Mouse (Mus musculus): ENCODE data around the gene Fgd6. TPM values are rescaled to one million over a fixed set of nuclear protein-coding genes. Genes with fewer than 3 reads are reported as not detected.

Fgd6 gene
- polyA plus RNA-seq, 1 experiment from 2014 or later: 1.8 TPM

GRCm38 (mm10) chr10:94144581-94144980, 108.8 kb downstream of the Fgd6 start:
- Histone ChIP-seq H3K9ac (replicated peaks) (no peak overlapping the region), H3K4me1 (peaks cover 22% of the 10 kb centered on the region), H3K9me3 (replicated peaks) (no peaks in the 10 kb centered on the region), H3K27me3 (replicated peaks) (no peaks in the 10 kb centered on the region), H3K4me3 (replicated peaks) (no peak overlapping the region), H3K36me3 (no peaks in the 10 kb centered on the region), H3K27ac (replicated peaks) (no peak overlapping the region), H3K4me2 (no peak overlapping the region)
- no peak for ATAC-seq (ENCODE audit: low FRiP score)
- 52% methylated on average over 5 of the region's 5 CpGs for WGBS

- Histone ChIP-seq H3K9me3 (replicated peaks) (no peaks in the 10 kb centered on the region), H3K27me3 (replicated peaks) (no peaks in the 10 kb centered on the region), H3K4me3 (replicated peaks) (peak overlapping the region; percentile 96), H3K4me1 (peaks cover 35% of the 10 kb centered on the region), H3K9ac (replicated peaks) (peak overlapping the region; percentile 80), H3K36me3 (no peaks in the 10 kb centered on the region), H3K4me2 (peak overlapping the region; percentile 64), H3K27ac (replicated peaks) (peak overlapping the region; percentile 89)
- WGBS: 11% methylated on average over 8 of the region's 8 CpGs
- peak; percentile 45; the same call in 1 of the 2 replicates for ATAC-seq (ENCODE audit: low FRiP score)
Measured at GRCm38 (mm10) chr10:94147391-94147755, 111.6 kb downstream of the Fgd6 start.

GRCm38 (mm10) chr10:94147756-94148531, 112.1 kb downstream of the Fgd6 start, which contains the start of gene Nr2c1:
Gene Nr2c1 (plus strand): TSS chr10:94148023.
- H3K9ac ChIP-seq (replicated peaks): peak within 1 kb of the TSS; percentile 80
- peaks cover 35% of the 10 kb centered on the region for H3K4me1 ChIP-seq
- WGBS: under 1% methylated on average over 64 of the region's 64 CpGs
- peak within 1 kb of the TSS; percentile 89 for H3K27ac ChIP-seq (replicated peaks)
- ATAC-seq (ENCODE audit: low FRiP score): peak; percentile 94
- peak within 1 kb of the TSS; percentile 64 for H3K4me2 ChIP-seq
- no peaks in the 10 kb centered on the region for H3K9me3 ChIP-seq (replicated peaks)
- no peaks in the 10 kb centered on the region for H3K36me3 ChIP-seq
- peak within 1 kb of the TSS; percentile 96 for H3K4me3 ChIP-seq (replicated peaks)
- no peaks in the 10 kb centered on the region for H3K27me3 ChIP-seq (replicated peaks)

- H3K27me3 ChIP-seq (replicated peaks): no peaks in the 10 kb centered on the region
- H3K36me3 ChIP-seq: no peaks in the 10 kb centered on the region
- H3K4me3 ChIP-seq (replicated peaks): no peak overlapping the region
- H3K4me1 ChIP-seq: peaks cover 28% of the 10 kb centered on the region
- H3K9me3 ChIP-seq (replicated peaks): no peaks in the 10 kb centered on the region
- H3K9ac ChIP-seq (replicated peaks): no peak overlapping the region
- no peak overlapping the region for H3K27ac ChIP-seq (replicated peaks)
- H3K4me2 ChIP-seq: no peak overlapping the region
- no peak for ATAC-seq (ENCODE audit: low FRiP score)
- WGBS: 80% methylated on average over 4 of the region's 4 CpGs
Measured at GRCm38 (mm10) chr10:94151488-94151887, 115.7 kb downstream of the Fgd6 start.

GRCm38 (mm10) chr10:94153841-94154240, 118.0 kb downstream of the Fgd6 start:
- H3K4me3 ChIP-seq (replicated peaks): no peak overlapping the region
- H3K27ac ChIP-seq (replicated peaks): no peak overlapping the region
- ATAC-seq (ENCODE audit: low FRiP score): no peak
- no peaks in the 10 kb centered on the region for H3K27me3 ChIP-seq (replicated peaks)
- no peak overlapping the region for H3K4me2 ChIP-seq
- H3K36me3 ChIP-seq: peaks cover 11% of the 10 kb centered on the region
- no peaks in the 10 kb centered on the region for H3K9me3 ChIP-seq (replicated peaks)
- H3K4me1 ChIP-seq: peaks cover 20% of the 10 kb centered on the region
- H3K9ac ChIP-seq (replicated peaks): no peak overlapping the region

GRCm38 (mm10) chr10:94158962-94159361, 123.2 kb downstream of the Fgd6 start:
- no peaks in the 10 kb centered on the region for H3K4me1 ChIP-seq
- H3K27me3 ChIP-seq (replicated peaks): no peaks in the 10 kb centered on the region
- peaks cover 38% of the 10 kb centered on the region for H3K36me3 ChIP-seq
- H3K27ac ChIP-seq (replicated peaks): no peak overlapping the region
- ATAC-seq (ENCODE audit: low FRiP score): no peak
- H3K9me3 ChIP-seq (replicated peaks): no peaks in the 10 kb centered on the region
- H3K9ac ChIP-seq (replicated peaks): no peak overlapping the region
- no peak overlapping the region for H3K4me3 ChIP-seq (replicated peaks)
- 92% methylated on average over 6 of the region's 6 CpGs for WGBS
- H3K4me2 ChIP-seq: no peak overlapping the region

GRCm38 (mm10) chr10:94159406-94159805, 123.6 kb downstream of the Fgd6 start:
- no peaks in the 10 kb centered on the region for H3K9me3 ChIP-seq (replicated peaks)
- ATAC-seq (ENCODE audit: low FRiP score): no peak

GRCm38 (mm10) chr10:94161051-94161765, 125.4 kb downstream of the Fgd6 start:
- Histone ChIP-seq H3K4me3 (replicated peaks) (no peak overlapping the region), H3K9me3 (replicated peaks) (no peaks in the 10 kb centered on the region), H3K4me2 (no peak overlapping the region), H3K9ac (replicated peaks) (no peak overlapping the region), H3K4me1 (no peaks in the 10 kb centered on the region), H3K36me3 (peaks cover 53% of the 10 kb centered on the region), H3K27ac (replicated peaks) (no peak overlapping the region), H3K27me3 (replicated peaks) (no peaks in the 10 kb centered on the region)
- ATAC-seq (ENCODE audit: low FRiP score): no peak
- 89% methylated on average over 5 of the region's 5 CpGs for WGBS

More at GRCm38 (mm10) chr10:94159406-94159805, 123.6 kb downstream of the Fgd6 start:
- no peak overlapping the region for H3K9ac ChIP-seq (replicated peaks)
- no peak overlapping the region for H3K4me2 ChIP-seq
- peaks cover 43% of the 10 kb centered on the region for H3K36me3 ChIP-seq
- H3K27me3 ChIP-seq (replicated peaks): no peaks in the 10 kb centered on the region
- H3K4me3 ChIP-seq (replicated peaks): no peak overlapping the region
- 91% methylated on average over 4 of the region's 4 CpGs for WGBS
- H3K27ac ChIP-seq (replicated peaks): no peak overlapping the region
- no peaks in the 10 kb centered on the region for H3K4me1 ChIP-seq

GRCm38 (mm10) chr10:94162031-94162430, 126.2 kb downstream of the Fgd6 start:
- 97% methylated on average over 7 of the region's 7 CpGs for WGBS

GRCm38 (mm10) chr10:94164104-94164845, 128.5 kb downstream of the Fgd6 start:
- H3K36me3 ChIP-seq: peaks cover 61% of the 10 kb centered on the region
- no peaks in the 10 kb centered on the region for H3K4me1 ChIP-seq
- no peaks in the 10 kb centered on the region for H3K27me3 ChIP-seq (replicated peaks)
- ATAC-seq (ENCODE audit: low FRiP score): no peak
- no peak overlapping the region for H3K9ac ChIP-seq (replicated peaks)
- H3K4me2 ChIP-seq: no peak overlapping the region
- H3K9me3 ChIP-seq (replicated peaks): no peaks in the 10 kb centered on the region
- no peak overlapping the region for H3K4me3 ChIP-seq (replicated peaks)
- no peak overlapping the region for H3K27ac ChIP-seq (replicated peaks)
- 83% methylated on average over 5 of the region's 5 CpGs for WGBS

More at GRCm38 (mm10) chr10:94162031-94162430, 126.2 kb downstream of the Fgd6 start:
- Histone ChIP-seq H3K9ac (replicated peaks) (no peak overlapping the region), H3K4me2 (no peak overlapping the region), H3K4me3 (replicated peaks) (no peak overlapping the region), H3K4me1 (no peaks in the 10 kb centered on the region), H3K27me3 (replicated peaks) (no peaks in the 10 kb centered on the region), H3K9me3 (replicated peaks) (no peaks in the 10 kb centered on the region), H3K36me3 (peaks cover 58% of the 10 kb centered on the region), H3K27ac (replicated peaks) (no peak overlapping the region)
- ATAC-seq (ENCODE audit: low FRiP score): no peak

- Histone ChIP-seq H3K36me3 (peaks cover 63% of the 10 kb centered on the region), H3K27ac (replicated peaks) (no peak overlapping the region), H3K27me3 (replicated peaks) (no peaks in the 10 kb centered on the region), H3K9ac (replicated peaks) (no peak overlapping the region), H3K4me1 (no peaks in the 10 kb centered on the region), H3K4me2 (no peak overlapping the region), H3K4me3 (replicated peaks) (no peak overlapping the region), H3K9me3 (replicated peaks) (no peaks in the 10 kb centered on the region)
- WGBS: 91% methylated on average over 16 of the region's 16 CpGs
- no peak for ATAC-seq (ENCODE audit: low FRiP score)
Measured at GRCm38 (mm10) chr10:94165426-94165825, 129.6 kb downstream of the Fgd6 start.
